Comparison of ENCODE assay signal across 8 mouse cellular contexts in genomic region chr9:88480120-88480519, GRCm38 (mm10). TPM values are rescaled to one million over a fixed set of nuclear protein-coding genes. Genes with fewer than 3 reads are reported as not detected.
DNase-seq lines count a peak whose midpoint lies in the region; ATAC-seq lines count a peak whose summit lies in the region.

No protein-coding gene starts in this region.

- no peak overlapping the region for H3K27ac ChIP-seq in heart, embryonic 15.5 days
- H3K27ac ChIP-seq in hindbrain, embryonic 13.5 days: no peak overlapping the region
- no peak overlapping the region for H3K27ac ChIP-seq in midbrain, embryonic 12.5 days (replicated peaks)

- H3K9me3 ChIP-seq in heart, embryonic 15.5 days (replicated peaks): no peaks in the 10 kb centered on the region
- H3K9me3 ChIP-seq in hindbrain, embryonic 13.5 days: no peaks in the 10 kb centered on the region
- no peaks in the 10 kb centered on the region for H3K9me3 ChIP-seq in midbrain, embryonic 12.5 days

- ATAC-seq in heart, embryonic 15.5 days (replicated peaks; ENCODE audit: insufficient number of reproducible peaks, insufficient read depth, low FRiP score, low read depth): no peak
- no peak for ATAC-seq in hindbrain, embryonic 13.5 days (ENCODE audit: low FRiP score)
- ATAC-seq in midbrain, embryonic 12.5 days (ENCODE audit: low FRiP score, low read depth): no peak

- WGBS in heart, embryonic 15.5 days: 0% methylated on average over 1 of the region's 1 CpGs
- WGBS in hindbrain, embryonic 13.5 days: 13% methylated on average over 1 of the region's 1 CpGs
- 14% methylated on average over 1 of the region's 1 CpGs for WGBS in midbrain, embryonic 12.5 days

- peaks cover 21% of the 10 kb centered on the region for H3K4me1 ChIP-seq in heart, embryonic 15.5 days (replicated peaks)
- peaks cover 19% of the 10 kb centered on the region for H3K4me1 ChIP-seq in hindbrain, embryonic 13.5 days (replicated peaks)
- H3K4me1 ChIP-seq in midbrain, embryonic 12.5 days: peaks cover 20% of the 10 kb centered on the region

- no peak for DNase-seq in heart, postnatal 36 days
- peak; percentile 31 for DNase-seq in NIH3T3 (ENCODE audit: low read depth)
- no peak for DNase-seq in frontal cortex, postnatal 36 days (ENCODE audit: low spot score in 2 of 2)
- DNase-seq in adrenal gland, postnatal 25 days: no peak
- DNase-seq in gastrocnemius, postnatal 14 days: no peak

- H3K36me3 ChIP-seq in heart, embryonic 15.5 days: peaks cover 22% of the 10 kb centered on the region
- H3K36me3 ChIP-seq in hindbrain, embryonic 13.5 days: peaks cover 18% of the 10 kb centered on the region
- peaks cover 13% of the 10 kb centered on the region for H3K36me3 ChIP-seq in midbrain, embryonic 12.5 days

- peak overlapping the region; percentile 99 for H3K4me3 ChIP-seq in heart, embryonic 15.5 days
- peak overlapping the region; percentile 99 for H3K4me3 ChIP-seq in hindbrain, embryonic 13.5 days
- H3K4me3 ChIP-seq in midbrain, embryonic 12.5 days: peak overlapping the region; percentile 100

- H3K27me3 ChIP-seq in heart, embryonic 15.5 days: no peaks in the 10 kb centered on the region
- no peaks in the 10 kb centered on the region for H3K27me3 ChIP-seq in hindbrain, embryonic 13.5 days
- peaks cover 8% of the 10 kb centered on the region for H3K27me3 ChIP-seq in midbrain, embryonic 12.5 days

- H3K4me2 ChIP-seq in heart, embryonic 15.5 days: peak overlapping the region; percentile 69
- H3K4me2 ChIP-seq in hindbrain, embryonic 13.5 days: peak overlapping the region; percentile 75
- H3K4me2 ChIP-seq in midbrain, embryonic 12.5 days (replicated peaks): peak overlapping the region; percentile 79

- intact Hi-C loops in heart, postnatal 36 days (cut with DNase I): loop anchor here (2.0 to 5.0 kb wide), 3 partner anchors 41 to 377 kb away; partner anchors contain the start of gene Snx14
- intact Hi-C loops in gastrocnemius, postnatal 14 days (cut with DNase I; ENCODE audit: low total_unique reads): no loop called here

- peak overlapping the region; percentile 98 for H3K9ac ChIP-seq in heart, embryonic 15.5 days
- peak overlapping the region; percentile 97 for H3K9ac ChIP-seq in hindbrain, embryonic 13.5 days
- peak overlapping the region; percentile 99 for H3K9ac ChIP-seq in midbrain, embryonic 12.5 days (replicated peaks)

RNA-seq across cellular contexts. Expression of gene Syncrip, which starts 2.3 kb away (rescaled TPM):
- 51.5 and 52.1 TPM in 2 replicates for polyA plus RNA-seq in heart, embryonic 15.5 days (2015; fragmentation: Nextera tagmentation; extraction: Ambion mirVana)
- total RNA-seq in heart, postnatal 36 days (2021): 10 to 100 TPM; 59.9 to 63.2 TPM
- 89.3 and 94.2 TPM in 2 replicates for polyA plus RNA-seq in hindbrain, embryonic 13.5 days (2015; fragmentation: Nextera tagmentation; extraction: Ambion mirVana)
- 119 and 121 TPM in 2 replicates for polyA plus RNA-seq in midbrain, embryonic 12.5 days (2016; fragmentation: Nextera tagmentation; extraction: Ambion mirVana)
- 88.2 and 96.1 TPM in 2 replicates for total RNA-seq in adrenal gland, postnatal 25 days (2021)
- total RNA-seq in gastrocnemius, postnatal 14 days (2021): 10 to 100 TPM; 43.7 to 56.5 TPM

RNA-seq across cellular contexts. Expression of gene Gm20537, which starts 23.7 kb away (rescaled TPM):
- polyA plus RNA-seq in heart, embryonic 15.5 days (2015; fragmentation: Nextera tagmentation; extraction: Ambion mirVana): 0.30 and 0.62 TPM in 2 replicates
- total RNA-seq in heart, postnatal 36 days (2021): 1 to 10 TPM in 1 of 2 experiments, not detected in 1; 1.7 TPM
- 0.44 TPM in 1 of 2 replicates, not detected in the other for polyA plus RNA-seq in hindbrain, embryonic 13.5 days (2015; fragmentation: Nextera tagmentation; extraction: Ambion mirVana)
- polyA plus RNA-seq in midbrain, embryonic 12.5 days (2016; fragmentation: Nextera tagmentation; extraction: Ambion mirVana): 0.42 and 1.8 TPM in 2 replicates
- total RNA-seq in adrenal gland, postnatal 25 days (2021): 0.76 TPM in 1 of 2 replicates, not detected in the other
- total RNA-seq in gastrocnemius, postnatal 14 days (2021): 1 to 10 TPM in 1 of 2 experiments, not detected in 1; 1.3 TPM

RNA-seq across cellular contexts. Expression of gene Snx14, which starts 41.4 kb away (rescaled TPM):
- 28.0 and 29.0 TPM in 2 replicates for polyA plus RNA-seq in heart, embryonic 15.5 days (2015; fragmentation: Nextera tagmentation; extraction: Ambion mirVana)
- total RNA-seq in heart, postnatal 36 days (2021): 10 to 100 TPM; 22.7 to 24.0 TPM
- 29.4 and 30.3 TPM in 2 replicates for polyA plus RNA-seq in hindbrain, embryonic 13.5 days (2015; fragmentation: Nextera tagmentation; extraction: Ambion mirVana)
- 22.2 and 24.1 TPM in 2 replicates for polyA plus RNA-seq in midbrain, embryonic 12.5 days (2016; fragmentation: Nextera tagmentation; extraction: Ambion mirVana)
- 50.8 and 66.7 TPM in 2 replicates for total RNA-seq in adrenal gland, postnatal 25 days (2021)
- 10 to 100 TPM; 11.7 to 13.9 TPM for total RNA-seq in gastrocnemius, postnatal 14 days (2021)
